Mouse (Mus musculus): ENCODE measurements around the gene Nol10.
"Not testable (repeated sequence)": the region's sequence is repeated elsewhere in the genome, so short reads cannot be mapped to it uniquely, and the experiment has no call there.

Nol10 gene

DNA sequence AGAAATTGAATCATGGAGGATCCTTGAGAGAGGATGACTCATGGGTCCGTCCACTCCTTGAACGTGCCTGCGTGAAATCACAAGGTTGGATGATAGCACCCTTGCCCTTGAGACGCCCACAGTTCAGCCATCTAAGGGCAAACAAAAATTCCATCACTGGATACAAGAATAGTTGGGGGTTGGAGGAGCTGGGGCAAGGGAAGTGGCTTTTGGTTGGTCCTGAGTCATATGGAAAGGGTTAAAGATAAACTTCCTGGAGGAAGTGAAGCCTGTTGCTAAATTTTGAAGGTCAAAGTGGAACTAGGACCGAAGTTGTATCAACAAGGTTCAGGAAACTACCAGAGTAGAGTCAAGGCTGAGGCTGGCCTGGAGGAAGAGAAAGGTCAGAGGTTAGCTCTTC, 106.8 kb downstream of the Nol10 start:
- DNase-seq (ENCODE audit: low spot score in 2 of 2) = no peak

- not testable (repeated sequence) for DNase-seq (ENCODE audit: low spot score in 2 of 2)
Observed at GRCm38 (mm10) chr12:17459223-17459622, 111.0 kb downstream of the Nol10 start.

- DNase-seq (ENCODE audit: low spot score in 2 of 2) = no peak
Observed at GRCm38 (mm10) chr12:17463706-17464105, 115.4 kb downstream of the Nol10 start.

GRCm38 (mm10) chr12:17464550-17464949, 116.3 kb downstream of the Nol10 start:
- not testable (repeated sequence) for DNase-seq (ENCODE audit: low spot score in 2 of 2)

DNA sequence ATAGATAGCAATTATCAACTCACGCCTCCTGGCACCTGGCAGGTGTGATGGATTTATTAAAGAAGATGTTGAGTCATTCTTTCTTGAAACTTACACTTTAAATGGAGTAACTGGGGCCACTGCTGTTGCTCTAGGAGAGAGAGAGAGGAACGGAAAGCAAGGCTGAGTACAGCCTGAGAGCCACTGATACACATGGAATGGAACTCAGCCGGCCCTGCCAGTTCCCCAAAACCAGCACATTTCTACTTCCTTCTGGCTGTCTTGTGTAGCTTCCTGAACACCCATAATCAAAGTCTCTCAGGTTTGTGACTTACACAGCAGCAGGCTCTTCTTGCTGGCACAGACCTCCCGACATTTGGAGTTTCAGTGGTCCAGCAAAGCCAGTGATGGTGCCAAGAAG, 118.5 kb downstream of the Nol10 start:
- no peak for DNase-seq (ENCODE audit: low spot score in 2 of 2)

DNA sequence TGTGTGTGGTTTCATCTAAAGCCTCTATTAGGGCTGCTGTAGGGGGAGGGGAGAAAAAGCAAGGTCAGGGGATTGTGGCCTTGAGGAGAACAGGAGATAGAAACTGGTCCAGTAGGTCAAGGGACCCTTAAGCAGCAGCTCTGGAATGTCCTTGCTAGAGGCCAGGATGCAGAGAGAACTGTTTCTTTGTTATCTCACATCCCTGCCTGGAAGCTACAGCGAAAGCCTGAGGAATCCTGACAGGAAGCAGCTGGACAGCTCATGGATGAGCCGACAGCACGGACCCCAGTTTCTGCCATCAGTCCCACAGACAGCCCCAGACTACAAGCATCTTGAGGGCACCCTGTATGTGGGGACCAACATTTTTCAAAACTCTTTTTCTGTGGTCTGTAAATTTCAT, 120.1 kb downstream of the Nol10 start:
- DNase-seq (ENCODE audit: low spot score in 2 of 2) = no peak

GRCm38 (mm10) chr12:17469869-17470268, 121.6 kb downstream of the Nol10 start:
- DNase-seq (ENCODE audit: low spot score in 2 of 2) = no peak

DNA sequence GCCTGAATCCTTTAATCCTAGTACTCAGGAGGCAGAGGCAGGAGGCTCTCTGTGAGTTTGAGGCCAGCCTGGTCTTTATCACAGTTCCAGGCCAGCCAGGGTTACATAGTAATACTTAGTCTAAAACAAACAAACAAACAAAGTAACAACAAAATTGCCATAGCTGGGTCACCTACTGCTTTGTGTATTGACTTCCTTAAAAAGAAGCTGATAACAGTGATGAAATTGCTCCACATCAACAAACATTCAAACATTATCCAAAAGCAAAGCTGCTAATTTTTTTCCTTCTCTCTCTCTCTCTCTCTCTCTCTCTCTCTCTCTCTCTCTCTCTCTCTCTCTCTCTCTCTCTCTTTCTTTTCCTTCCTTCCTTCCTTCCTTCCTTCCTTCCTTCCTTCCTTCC, 122.3 kb downstream of the Nol10 start:
- not testable (repeated sequence) for DNase-seq (ENCODE audit: low spot score in 2 of 2)

DNA sequence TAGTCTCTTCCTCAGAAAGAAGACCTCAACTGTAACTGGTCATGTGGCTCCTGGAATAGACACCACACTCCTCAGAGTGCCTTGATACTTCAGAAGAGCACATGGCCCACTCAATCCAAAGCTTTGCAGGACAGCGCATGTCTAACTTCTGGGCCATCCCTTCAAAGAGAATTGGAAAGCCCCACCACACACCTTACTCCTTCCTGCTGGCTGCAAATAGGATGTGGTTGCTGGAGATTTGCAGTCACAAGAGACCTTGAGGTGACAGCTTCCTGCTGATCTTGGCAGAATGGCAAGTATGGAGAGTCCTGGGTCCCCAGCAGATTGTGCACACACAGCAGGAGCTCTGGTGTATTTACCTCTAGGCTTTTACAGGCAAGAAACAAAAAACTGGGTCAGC, 123.1 kb downstream of the Nol10 start:
- DNase-seq (ENCODE audit: low spot score in 2 of 2) = no peak

DNA sequence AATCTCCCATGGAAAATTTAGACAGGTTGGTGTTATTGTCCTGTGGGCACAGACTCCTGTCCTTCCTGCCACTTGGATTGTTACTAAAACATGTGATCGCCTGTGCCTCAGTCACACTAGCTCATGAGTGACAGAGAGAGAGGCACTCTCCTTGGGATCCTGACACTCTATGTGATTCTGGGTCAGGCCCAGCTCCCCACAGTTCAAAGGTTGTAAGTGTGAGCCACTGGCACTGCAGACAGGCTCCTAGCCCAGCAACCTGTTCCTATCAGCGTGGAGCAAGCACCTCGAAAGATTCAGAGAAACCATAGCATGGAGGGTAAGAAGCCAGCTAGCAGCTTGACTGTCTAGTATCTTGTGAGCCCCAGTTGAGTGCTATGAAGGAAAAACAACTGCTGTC, 124.9 kb downstream of the Nol10 start:
- DNase-seq (ENCODE audit: low spot score in 2 of 2) = no peak

DNA sequence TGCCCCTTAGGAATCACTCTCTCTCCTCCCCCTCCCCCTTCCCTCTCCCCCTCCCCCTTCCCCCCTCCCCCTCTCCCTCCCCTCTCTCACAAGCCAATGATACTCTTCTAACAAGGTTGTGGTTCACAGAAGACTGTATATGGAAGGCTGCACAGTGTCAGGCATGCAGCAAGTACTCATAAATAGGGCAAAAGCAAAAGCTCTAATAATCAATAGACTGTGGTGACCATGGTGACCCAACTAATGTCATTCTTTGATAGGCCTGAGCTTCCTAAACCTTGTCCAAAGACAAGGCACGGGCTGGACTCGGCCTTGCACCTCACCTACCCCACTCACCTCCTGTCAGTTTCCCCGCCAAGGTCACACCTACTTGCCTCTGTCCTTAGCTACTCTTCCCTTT, 125.6 kb downstream of the Nol10 start:
- no peak for DNase-seq (ENCODE audit: low spot score in 2 of 2)

DNA sequence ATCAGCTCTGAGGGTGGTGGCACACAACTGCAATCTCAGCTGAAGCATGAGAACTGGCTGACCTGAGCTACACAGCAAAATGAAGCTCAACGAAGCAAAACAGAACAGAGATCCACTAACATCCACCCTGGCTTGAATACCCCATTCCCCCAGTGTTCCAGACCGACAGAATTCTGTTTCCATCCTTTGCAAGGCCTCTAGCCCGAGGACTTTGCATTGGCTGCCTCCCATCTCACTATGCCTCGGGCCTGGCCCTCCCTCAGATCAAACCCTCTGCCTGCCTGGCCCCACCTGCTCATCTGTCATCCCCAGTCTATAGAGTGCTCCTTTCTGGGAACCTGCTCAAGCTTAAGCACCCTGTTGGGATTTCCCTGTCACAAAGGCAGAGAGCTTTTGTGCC, 126.4 kb downstream of the Nol10 start:
- DNase-seq (ENCODE audit: low spot score in 2 of 2) = no peak

GRCm38 (mm10) chr12:17475146-17475545, 126.9 kb downstream of the Nol10 start:
- DNase-seq (ENCODE audit: low spot score in 2 of 2) = no peak

GRCm38 (mm10) chr12:17478196-17478595, 129.9 kb downstream of the Nol10 start:
- DNase-seq (ENCODE audit: low spot score in 2 of 2) = no peak

GRCm38 (mm10) chr12:17478856-17479255, 130.6 kb downstream of the Nol10 start:
- no peak for DNase-seq (ENCODE audit: low spot score in 2 of 2)
